Mouse (Mus musculus) hindbrain, postnatal 0 days (tissue): ENCODE measurements around the gene Eno3. TPM values are rescaled to one million over a fixed set of nuclear protein-coding genes. Genes with fewer than 3 reads are reported as not detected.

Experiments used
- ATAC-seq: fragments of 200-750 bp; cut with Nextera tagmentation; 2 replicates; pipeline ENCODE4 v1.8.0; 2017; ENCODE audit warnings: mild to moderate bottlenecking, moderate TSS enrichment, moderate library complexity
- DNase-seq: peaks from one replicate; pipeline ENCODE4 v3.0.0-alpha.2; 2015; ENCODE audit warnings: low spot score
- H3K27ac ChIP-seq: fragments of 300-500 bp; sonication (generic); 2 replicates; pipeline ENCODE4 v1.5.1; 2014; ENCODE audit warnings: mild to moderate bottlenecking
- H3K27me3 ChIP-seq: fragments of 300-500 bp; sonication (generic); 2 replicates; pipeline ENCODE4 v1.6.1; 2014; ENCODE audit warnings: low read length, mixed read lengths; ENCODE audit not compliant: insufficient read depth
- H3K36me3 ChIP-seq: fragments of 300-500 bp; sonication (generic); 2 replicates; pipeline ENCODE4 v1.6.1; 2014; ENCODE audit warnings: low read length, mixed read lengths; ENCODE audit not compliant: insufficient read depth
- H3K4me1 ChIP-seq: fragments of 300-500 bp; sonication (generic); 2 replicates; pipeline ENCODE4 v1.6.1; 2014; ENCODE audit warnings: antibody characterized with exemption, low read length, mixed read lengths; ENCODE audit not compliant: insufficient read depth
- H3K4me2 ChIP-seq: fragments of 300-500 bp; sonication (generic); 2 replicates; pipeline ENCODE4 v1.6.1; 2014; ENCODE audit warnings: low read depth, mild to moderate bottlenecking, low read length, moderate library complexity, mixed read lengths
- H3K4me3 ChIP-seq: fragments of 300-500 bp; sonication (generic); 2 replicates; pipeline ENCODE4 v1.5.1; 2014; ENCODE audit warnings: low read length
- H3K9ac ChIP-seq: fragments of 300-500 bp; sonication (generic); replicated peaks from 2 replicates; pipeline ENCODE4 v1.6.1; 2014; ENCODE audit warnings: mild to moderate bottlenecking, low read length, moderate library complexity, mixed read lengths
- H3K9me3 ChIP-seq: fragments of 300-500 bp; sonication (generic); 2 replicates; pipeline ENCODE4 v1.6.1; 2016; ENCODE audit warnings: low read length, mixed read lengths
- CTCF ChIP-seq: IDR thresholded peaks from 2 replicates; pipeline ENCODE4 v1.5.1; 2016; ENCODE audit warnings: antibody characterized with exemption, control low read depth, low read depth
- WGBS: fragments of 180-500 bp; shearing (Covaris S2); extraction: QIAGEN DNeasy Blood & Tissue Kit; methylation state at CpG from one replicate; pipeline ENCODE4 v1.1.7; 2014; 5-methylcytosine and 5-hydroxymethylcytosine counted together
- polyA plus RNA-seq: library from polyadenylated mRNA; unstranded; fragments of >200 nt; fragmentation: Nextera tagmentation; extraction: Ambion mirVana; gene quantifications from 2 replicates; pipeline ENCODE4 v1.2.1, GENCODE M21; 2015
- total RNA-seq: library from RNA; depleted of rRNA; stranded (reverse); fragments of >200 nt; gene quantifications from 2 replicates; pipeline ENCODE4 v1.2.3, GENCODE M21; 2014

The Eno3 gene
- total and polyA plus RNA-seq, 2 experiments from 2014 or later = 5.9 to 12.4 TPM

- Histone ChIP-seq H3K4me3 (peak overlapping the region; percentile 58), H3K4me2 (peak overlapping the region; percentile 92), H3K4me1 (peaks cover 4% of the 10 kb centered on the region; the same call in 1 of the 2 replicates), H3K27ac (peak overlapping the region; percentile 98), H3K9ac (peak overlapping the region; percentile 73), H3K9me3 (no peaks in the 10 kb centered on the region), H3K36me3 (peaks cover 2% of the 10 kb centered on the region; the same call in 1 of the 2 replicates), H3K27me3 (no peaks in the 10 kb centered on the region)
- DNase-seq (no peak), ATAC-seq (no peak)
- no peak for TF ChIP-seq CTCF
- WGBS = 37% methylated on average over 14 of the region's 14 CpGs
Measured at GRCm38 (mm10) chr11:70670483-70670882, 13.5 kb downstream of the Eno3 start.

DNA sequence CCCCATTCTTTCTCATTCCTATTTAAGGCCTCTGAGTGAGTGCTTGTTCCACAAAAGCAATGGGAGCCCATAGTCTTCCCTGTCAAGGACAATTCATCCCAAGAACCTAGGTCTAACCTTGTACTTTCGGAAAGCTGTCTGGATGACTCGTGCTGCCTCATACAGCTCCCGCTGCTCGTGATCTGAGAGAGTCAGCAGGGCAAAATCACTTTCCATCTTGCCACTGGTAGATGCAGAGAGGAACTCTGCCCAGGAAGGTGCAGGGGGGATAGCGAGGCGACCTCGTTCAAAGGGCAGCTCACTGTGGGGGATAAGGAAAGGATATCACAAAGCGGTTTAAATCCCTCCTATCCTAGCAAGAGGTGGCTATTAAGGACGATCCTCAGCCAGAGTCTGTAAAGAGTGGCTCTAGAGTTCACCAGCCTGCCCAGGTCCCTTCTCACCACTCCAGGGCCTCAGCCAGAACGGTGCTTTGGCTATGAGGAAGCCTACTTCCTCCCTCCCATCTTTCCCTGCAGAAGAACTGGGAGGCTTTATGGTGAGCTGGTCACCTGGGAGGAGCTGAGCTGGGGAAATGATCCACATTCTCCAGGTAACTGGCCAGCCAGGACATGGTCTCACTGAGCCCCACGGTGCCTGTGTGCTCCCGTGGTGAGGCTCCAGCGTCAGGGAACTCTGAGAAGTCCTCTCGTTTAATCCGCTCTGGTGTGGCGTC lies 14.5 kb downstream of the Eno3 start:
- peaks cover 4% of the 10 kb centered on the region; the same call in 1 of the 2 replicates for H3K4me1 ChIP-seq
- no peak for DNase-seq
- no peaks in the 10 kb centered on the region for H3K27me3 ChIP-seq
- H3K36me3 ChIP-seq = peaks cover 8% of the 10 kb centered on the region; the same call in 1 of the 2 replicates
- H3K9ac ChIP-seq = no peak overlapping the region; the same call in 1 of the 2 replicates
- H3K4me2 ChIP-seq = no peak overlapping the region
- H3K9me3 ChIP-seq = no peaks in the 10 kb centered on the region
- no peak overlapping the region for H3K27ac ChIP-seq
- H3K4me3 ChIP-seq = no peak overlapping the region
- whole genome bisulfite sequencing = 83% methylated on average over 16 of the region's 16 CpGs
- TF ChIP-seq CTCF = no peak
- no peak for ATAC-seq

GRCm38 (mm10) chr11:70674014-70674413 lies 17.0 kb downstream of the Eno3 start:
- no peak for TF ChIP-seq CTCF
- peaks cover 16% of the 10 kb centered on the region for H3K36me3 ChIP-seq

DNA sequence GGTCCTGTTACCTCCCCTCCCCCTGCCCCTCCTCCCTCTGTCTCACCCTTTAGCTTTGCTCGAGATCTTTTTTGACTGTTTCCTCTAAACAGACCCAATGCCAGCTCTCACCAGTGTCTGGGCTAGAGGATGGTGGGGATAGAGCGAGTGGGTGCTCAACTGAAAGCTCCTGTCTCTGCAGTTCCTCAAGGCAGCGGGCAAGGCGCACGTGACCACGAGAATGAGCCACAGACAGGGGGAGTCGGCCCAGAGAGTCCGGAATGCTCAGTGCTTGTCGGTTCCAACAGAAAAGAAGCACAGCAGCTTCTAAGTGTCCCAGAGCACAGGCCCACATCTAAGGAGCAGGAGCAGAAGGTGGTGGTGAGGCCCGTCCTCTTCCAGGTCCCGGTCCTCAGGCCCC lies 17.5 kb downstream of the Eno3 start:
- no peaks in the 10 kb centered on the region for H3K27me3 ChIP-seq
- no peak for TF ChIP-seq CTCF
- no peak overlapping the region for H3K9ac ChIP-seq
- H3K4me1 ChIP-seq = no peaks in the 10 kb centered on the region
- peaks cover 16% of the 10 kb centered on the region for H3K36me3 ChIP-seq
- H3K4me2 ChIP-seq = no peak overlapping the region
- no peak overlapping the region for H3K27ac ChIP-seq
- no peak for ATAC-seq
- no peak overlapping the region for H3K4me3 ChIP-seq
- 54% methylated on average over 11 of the region's 11 CpGs for WGBS
- H3K9me3 ChIP-seq = no peaks in the 10 kb centered on the region
- DNase-seq = no peak

More at GRCm38 (mm10) chr11:70674014-70674413, 17.0 kb downstream of the Eno3 start:
- Histone ChIP-seq H3K4me1 (no peaks in the 10 kb centered on the region), H3K27ac (no peak overlapping the region), H3K9ac (no peak overlapping the region), H3K4me3 (no peak overlapping the region), H3K27me3 (no peaks in the 10 kb centered on the region), H3K4me2 (no peak overlapping the region), H3K9me3 (no peaks in the 10 kb centered on the region)
- DNase-seq (no peak), ATAC-seq (no peak)
- 57% methylated on average over 6 of the region's 6 CpGs for WGBS

DNA sequence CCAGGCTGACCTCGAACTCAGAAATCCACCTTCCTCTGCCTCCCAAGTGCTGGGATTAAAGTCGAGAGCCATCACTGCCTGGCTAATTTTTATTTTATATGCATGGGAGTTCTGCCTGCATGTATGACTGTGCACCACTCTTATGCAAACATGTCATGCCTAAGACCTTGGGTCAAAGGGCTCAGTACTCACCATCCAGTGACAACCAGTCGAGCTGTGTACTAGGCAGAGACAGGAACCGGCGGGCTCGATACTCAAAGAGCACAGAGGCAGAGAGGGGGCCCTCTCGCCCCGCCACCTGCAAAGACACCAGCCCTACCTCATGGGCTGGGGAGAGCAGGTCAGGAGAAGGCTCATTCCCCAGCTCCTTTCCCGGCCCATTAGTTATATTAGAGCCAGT lies 21.1 kb downstream of the Eno3 start:
- WGBS = 79% methylated on average over 9 of the region's 9 CpGs
- peaks cover 4% of the 10 kb centered on the region; the same call in 1 of the 2 replicates for H3K4me1 ChIP-seq
- no peaks in the 10 kb centered on the region for H3K27me3 ChIP-seq
- no peak overlapping the region for H3K4me3 ChIP-seq
- H3K36me3 ChIP-seq = peaks cover 27% of the 10 kb centered on the region
- no peaks in the 10 kb centered on the region for H3K9me3 ChIP-seq
- H3K9ac ChIP-seq = no peak overlapping the region
- no peak for TF ChIP-seq CTCF
- ATAC-seq (no peak), DNase-seq (no peak)
- H3K4me2 ChIP-seq = no peak overlapping the region
- no peak overlapping the region for H3K27ac ChIP-seq

DNA sequence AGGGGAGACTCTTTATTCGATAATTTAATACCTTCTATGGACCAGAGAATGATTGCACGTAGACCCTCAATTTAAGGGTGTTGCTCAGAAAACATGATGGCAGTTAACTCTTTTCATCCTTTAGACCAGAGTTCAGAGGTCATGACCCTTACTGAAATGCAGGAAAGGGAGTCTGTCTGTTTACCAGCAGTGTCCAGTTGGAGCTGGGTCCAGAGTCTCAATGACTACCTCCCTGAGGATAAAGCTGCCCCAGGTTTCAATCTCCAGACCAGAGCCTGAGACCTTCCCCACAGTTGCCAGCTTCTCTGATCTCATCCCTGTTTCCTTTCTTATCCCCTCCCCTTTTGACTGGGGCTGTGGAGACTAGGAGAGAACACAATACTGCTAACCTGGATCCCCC lies 21.6 kb downstream of the Eno3 start:
- WGBS = 64% methylated on average over 2 of the region's 2 CpGs
- H3K9ac ChIP-seq = no peak overlapping the region
- ATAC-seq (no peak), DNase-seq (no peak)
- H3K9me3 ChIP-seq = no peaks in the 10 kb centered on the region
- H3K27me3 ChIP-seq = no peaks in the 10 kb centered on the region
- H3K4me2 ChIP-seq = no peak overlapping the region
- H3K27ac ChIP-seq = no peak overlapping the region
- peaks cover 28% of the 10 kb centered on the region for H3K36me3 ChIP-seq
- TF ChIP-seq CTCF = no peak
- no peak overlapping the region for H3K4me3 ChIP-seq
- peaks cover 4% of the 10 kb centered on the region; the same call in 1 of the 2 replicates for H3K4me1 ChIP-seq

DNA sequence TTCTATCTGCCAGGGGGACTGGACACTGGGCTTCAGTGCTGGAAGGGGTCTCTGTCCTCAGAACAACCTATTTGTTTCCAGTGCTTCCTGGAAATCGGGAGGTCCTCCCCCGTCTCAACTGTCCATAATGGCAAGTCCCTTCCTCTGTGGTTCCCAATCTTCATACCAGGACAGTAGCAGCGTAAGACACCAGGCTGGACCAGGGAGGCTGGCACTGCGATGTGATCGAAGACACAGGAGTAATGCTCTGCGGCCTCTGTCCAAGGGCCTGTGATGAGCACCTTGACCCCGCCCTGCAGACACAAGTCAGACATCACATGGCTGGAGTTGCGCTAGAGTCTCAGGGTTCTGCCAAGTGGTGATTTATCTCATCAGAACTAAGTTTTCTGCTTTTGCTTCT lies 22.4 kb downstream of the Eno3 start:
- H3K27me3 ChIP-seq = no peaks in the 10 kb centered on the region
- H3K36me3 ChIP-seq = peaks cover 36% of the 10 kb centered on the region
- 97% methylated on average over 8 of the region's 8 CpGs for WGBS
- ATAC-seq (no peak), DNase-seq (no peak)
- H3K9me3 ChIP-seq = no peaks in the 10 kb centered on the region
- H3K27ac ChIP-seq = no peak overlapping the region
- no peak overlapping the region for H3K4me3 ChIP-seq
- H3K4me2 ChIP-seq = no peak overlapping the region
- no peak for TF ChIP-seq CTCF
- H3K9ac ChIP-seq = no peak overlapping the region
- peaks cover 4% of the 10 kb centered on the region; the same call in 1 of the 2 replicates for H3K4me1 ChIP-seq
